Mouse (Mus musculus): ENCODE measurements at regions not wholly inside any gene's neighbourhood (a gene's known extent, or its start where the extent isn't known, plus 50 kb on each side); places are given as distances from the start of the nearest gene placed in this dataset.
A peak's percentile ranks its signal among the peaks of the same experiment; 100 is the strongest.

DNA sequence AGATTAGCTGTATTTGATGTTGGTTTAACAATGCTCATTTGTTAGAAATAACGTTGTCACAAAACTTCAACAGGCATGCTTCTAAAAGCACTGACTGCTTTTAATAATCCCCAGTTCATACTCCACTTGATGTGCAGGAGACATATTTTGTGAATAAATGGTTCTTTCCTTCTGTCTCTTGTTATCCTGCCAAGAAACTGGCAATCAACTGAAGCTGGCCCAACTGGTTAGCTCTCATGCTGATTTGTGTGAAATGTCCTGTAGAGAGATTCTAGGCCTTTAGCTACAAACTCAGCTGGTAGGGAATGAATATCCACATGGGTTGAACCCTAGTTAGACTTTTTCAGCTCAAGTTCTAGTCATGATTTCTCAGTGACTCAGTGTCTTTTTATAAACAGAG is 647.8 kb upstream of the Cntnap5b start:
- Histone ChIP-seq H3K27ac (ENCODE audit: control insufficient read depth, low read depth, low read length) (no peak overlapping the region), H3K9me3 (replicated peaks; ENCODE audit: insufficient read depth, low read length) (no peaks in the 10 kb centered on the region), H3K4me1 (ENCODE audit: control insufficient read depth in 1 of 2, insufficient read depth in 2 of 2, low read length in 2 of 2) (no peaks in the 10 kb centered on the region), H3K79me2 (ENCODE audit: control insufficient read depth, insufficient read depth, low read length, poor library complexity) (no peaks in the 10 kb centered on the region), H3K4me3 (ENCODE audit: control insufficient read depth in 1 of 2, insufficient read depth in 1 of 2, low read depth in 2 of 2, low read length in 2 of 2) (no peak overlapping the region), H3K27me3 (ENCODE audit: control insufficient read depth in 1 of 2, insufficient read depth in 2 of 2, low read length in 2 of 2) (no peaks in the 10 kb centered on the region), H3K36me3 (ENCODE audit: control insufficient read depth in 1 of 2, insufficient read depth in 2 of 2, low read length in 2 of 2) (no peaks in the 10 kb centered on the region), H3K9ac (ENCODE audit: control insufficient read depth, low read depth, low read length, poor library complexity, severe bottlenecking) (no peak overlapping the region)
- DNase-seq (ENCODE audit: low read depth, low spot score) = no peak
- TF ChIP-seq GATA1 (IDR thresholded peaks at IDR 0.05; ENCODE audit: low read depth, low read length) = no peak
- TF ChIP-seq ZMIZ1 (IDR thresholded peaks at IDR 0.05; ENCODE audit: low read depth, low read length) = no peak
- TF ChIP-seq CHD2 (IDR thresholded peaks at IDR 0.05; ENCODE audit: low read length) = no peak

DNA sequence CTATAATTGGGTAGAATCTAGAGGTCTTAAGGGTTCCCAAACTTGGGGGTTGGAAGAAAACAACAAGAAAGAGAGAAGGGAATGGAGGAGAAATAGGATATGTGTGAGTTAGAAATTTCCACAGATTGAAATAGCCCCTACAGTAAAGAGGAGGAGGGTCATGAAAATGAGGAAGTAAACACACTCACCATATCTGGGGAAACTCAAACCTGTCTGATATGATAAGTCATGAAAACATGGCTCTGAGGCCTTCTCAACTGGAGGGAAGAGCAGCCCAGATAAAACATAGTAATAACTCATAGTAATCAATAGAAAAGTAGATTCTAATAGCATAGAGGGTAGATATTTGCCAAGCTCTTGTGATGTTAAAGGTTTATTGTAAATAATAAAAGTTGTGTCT is 638.4 kb upstream of the Cntnap5b start:
- H3K4me1 ChIP-seq (ENCODE audit: control insufficient read depth in 1 of 2, insufficient read depth in 2 of 2, low read length in 2 of 2) = peaks cover 0 to 7% of the 10 kb centered on the region in 2 experiments; a peak in 2 of 4 replicates
- H3K4me3 ChIP-seq (ENCODE audit: control insufficient read depth in 1 of 2, insufficient read depth in 1 of 2, low read depth in 2 of 2, low read length in 2 of 2) = no peak overlapping the region
- H3K9ac ChIP-seq (ENCODE audit: control insufficient read depth, low read depth, low read length, poor library complexity, severe bottlenecking) = no peak overlapping the region
- no peaks in the 10 kb centered on the region for H3K79me2 ChIP-seq (ENCODE audit: control insufficient read depth, insufficient read depth, low read length, poor library complexity)
- peaks cover 0 to 9% of the 10 kb centered on the region in 2 experiments; a peak in 2 of 4 replicates for H3K36me3 ChIP-seq (ENCODE audit: control insufficient read depth in 1 of 2, insufficient read depth in 2 of 2, low read length in 2 of 2)
- H3K9me3 ChIP-seq (replicated peaks; ENCODE audit: insufficient read depth, low read length) = no peaks in the 10 kb centered on the region
- H3K27me3 ChIP-seq (ENCODE audit: control insufficient read depth in 1 of 2, insufficient read depth in 2 of 2, low read length in 2 of 2) = no peaks in the 10 kb centered on the region
- DNase-seq (ENCODE audit: low read depth, low spot score) = peak; percentile 67
- no peak overlapping the region for H3K27ac ChIP-seq (ENCODE audit: control insufficient read depth, low read depth, low read length)
- TF ChIP-seq TAL1 (IDR thresholded peaks at IDR 0.05; ENCODE audit: low read length) (no peak), POLR2A (IDR thresholded peaks at IDR 0.05; ENCODE audit: control insufficient read depth in 1 of 2, insufficient read depth in 1 of 2, low read depth in 1 of 2, low read length in 2 of 2, poor library complexity in 1 of 2) (no peak), MYC (IDR thresholded peaks at IDR 0.05; ENCODE audit: low read depth, low read length) (no peak), RCOR1 (IDR thresholded peaks at IDR 0.05; ENCODE audit: low read depth, low read length) (peak; percentile 81), GATA1 (IDR thresholded peaks at IDR 0.05; ENCODE audit: low read depth, low read length) (peak; percentile 88), MEF2A (IDR thresholded peaks at IDR 0.05; ENCODE audit: extremely low read depth, insufficient replicate concordance, low read depth, low read length, poor library complexity, severe bottlenecking) (no peak), CHD1 (IDR thresholded peaks at IDR 0.05; ENCODE audit: low read depth, low read length) (no peak), BHLHE40 (IDR thresholded peaks at IDR 0.05; ENCODE audit: borderline replicate concordance, low read depth, low read length) (0 out of 2 replicates have a peak, but pooled peaks have one; percentile 19), HCFC1 (IDR thresholded peaks at IDR 0.05; ENCODE audit: low read depth, low read length) (no peak), CTCF (IDR thresholded peaks at IDR 0.05 in 2 of 3, conservative IDR thresholded peaks at IDR 0.05 in 1 of 3; ENCODE audit: control insufficient read depth in 1 of 3, insufficient read depth in 1 of 3, low read depth in 2 of 3, low read length in 3 of 3, poor library complexity in 1 of 3, severe bottlenecking in 1 of 3) (no peak), NRF1 (IDR thresholded peaks at IDR 0.05; ENCODE audit: insufficient read depth, low read depth, low read length, poor library complexity, severe bottlenecking) (no peak), ZMIZ1 (IDR thresholded peaks at IDR 0.05; ENCODE audit: low read depth, low read length) (no peak), ELF1 (IDR thresholded peaks at IDR 0.05; ENCODE audit: low read depth, low read length) (0 out of 2 replicates have a peak, but pooled peaks have one; percentile 44), USF2 (IDR thresholded peaks at IDR 0.05; ENCODE audit: borderline replicate concordance in 1 of 2, insufficient read depth in 1 of 2, low read depth in 1 of 2, low read length in 2 of 2) (no peak), NELFE (IDR thresholded peaks at IDR 0.05; ENCODE audit: low read depth, low read length) (no peak), USF1 (IDR thresholded peaks at IDR 0.05; ENCODE audit: low read depth, low read length) (no peak), E2F4 (IDR thresholded peaks at IDR 0.05; ENCODE audit: borderline replicate concordance, low read depth, low read length) (no peak), ZC3H11A (IDR thresholded peaks at IDR 0.05; ENCODE audit: low read depth, low read length) (peak; percentile 17; the same call in 1 of the 2 replicates), TCF12 (IDR thresholded peaks at IDR 0.05; ENCODE audit: low read depth, low read length) (peak; percentile 89), CHD2 (IDR thresholded peaks at IDR 0.05; ENCODE audit: low read length) (no peak; the same call in 1 of the 2 replicates), SIN3A (IDR thresholded peaks at IDR 0.05; ENCODE audit: low read length) (peak; percentile 29; the same call in 1 of the 2 replicates), MYB (IDR thresholded peaks at IDR 0.05; ENCODE audit: low read depth, low read length) (no peak), JUND (IDR thresholded peaks at IDR 0.05; ENCODE audit: low read depth, low read length) (no peak), ETS1 (IDR thresholded peaks at IDR 0.05; ENCODE audit: low read depth, low read length) (peak; percentile 61), TBP (IDR thresholded peaks at IDR 0.05; ENCODE audit: low read depth, low read length) (no peak), POLR2AphosphoS5 (IDR thresholded peaks at IDR 0.05; ENCODE audit: borderline replicate concordance, low read depth, low read length) (no peak), MAFK (IDR thresholded peaks at IDR 0.05; ENCODE audit: borderline replicate concordance, low read depth, low read length) (no peak), GABPA (IDR thresholded peaks at IDR 0.05; ENCODE audit: low read depth, low read length) (no peak), KAT2A (conservative IDR thresholded peaks at IDR 0.05; ENCODE audit: low read depth, low read length) (no peak), POLR2AphosphoS2 (IDR thresholded peaks at IDR 0.05; ENCODE audit: low read length) (no peak), SMC3 (IDR thresholded peaks at IDR 0.05; ENCODE audit: low read depth, low read length) (0 out of 2 replicates have a peak, but pooled peaks have one; percentile 4), MAZ (IDR thresholded peaks at IDR 0.05; ENCODE audit: low read depth, low read length) (no peak)

Measured in MEL (cell line).